Mouse (Mus musculus) T-helper 1 cell (primary cell): ENCODE data around the gene Cort.
"Not testable (repeated sequence)": the region's sequence is repeated elsewhere in the genome, so short reads cannot be mapped to it uniquely, and the experiment has no call there.

Source experiments
- in situ Hi-C: fragments of 300-600 bp; cut with MboI, MseI; formaldehyde crosslinking; loops from one replicate; pipeline ENCODE4 v1.15.1; 2025; ENCODE audit warnings: high pct_unique_total_duplicates

Gene Cort

GRCm38 (mm10) chr4:149148084-149148483, 21.5 kb upstream of the Cort start:
- in situ Hi-C loops: loop anchor here (10.0 kb wide), 2 partner anchors 307 to 397 kb away; partner anchors contain the start of gene Rbp7

GRCm38 (mm10) chr4:149147528-149147927, 21.0 kb upstream of the Cort start:
- in situ Hi-C loops: loop anchor here (10.0 kb wide), 2 partner anchors 307 to 397 kb away; partner anchors contain the start of gene Rbp7

GRCm38 (mm10) chr4:149145151-149145550, 18.6 kb upstream of the Cort start:
- in situ Hi-C loops: loop anchor here (10.0 kb wide), 2 partner anchors 310 to 400 kb away; partner anchors contain the start of gene Rbp7

GRCm38 (mm10) chr4:149144459-149144858, 17.9 kb upstream of the Cort start:
- in situ Hi-C loops: loop anchor here (10.0 kb wide), 2 partner anchors 310 to 400 kb away; partner anchors contain the start of gene Rbp7

- in situ Hi-C loops: loop anchor here (10.0 kb wide), 2 partner anchors 311 to 401 kb away; partner anchors contain the start of gene Rbp7
Measured at GRCm38 (mm10) chr4:149143594-149143993, 17.0 kb upstream of the Cort start.

- in situ Hi-C loops: no loop called here
Measured at GRCm38 (mm10) chr4:149138515-149138914, 12.0 kb upstream of the Cort start.

- in situ Hi-C loops: no loop called here
Measured at GRCm38 (mm10) chr4:149136982-149137770, 10.6 kb upstream of the Cort start, which contains the start of gene Cenps. Gene Cenps (minus strand): TSS chr4:149137629.

GRCm38 (mm10) chr4:149136116-149136850, 9.7 kb upstream of the Cort start:
- in situ Hi-C loops: no loop called here

GRCm38 (mm10) chr4:149133395-149133794, 6.8 kb upstream of the Cort start:
- in situ Hi-C loops: no loop called here

- in situ Hi-C loops: no loop called here
Measured at GRCm38 (mm10) chr4:149131789-149132565, 5.4 kb upstream of the Cort start.

- in situ Hi-C loops: no loop called here
Measured at GRCm38 (mm10) chr4:149131021-149131752, 4.6 kb upstream of the Cort start.

- in situ Hi-C loops: no loop called here
Measured at GRCm38 (mm10) chr4:149128467-149128866, 1.9 kb upstream of the Cort start.

- in situ Hi-C loops: no loop called here
Measured at GRCm38 (mm10) chr4:149126115-149126509, 451 bp downstream of the Cort start.

- in situ Hi-C loops: no loop called here
Measured at GRCm38 (mm10) chr4:149125341-149126114, 1.0 kb downstream of the Cort start.

- in situ Hi-C loops: no loop called here
Measured at GRCm38 (mm10) chr4:149123432-149123831, 3.1 kb downstream of the Cort start.

GRCm38 (mm10) chr4:149119978-149120562, 6.5 kb downstream of the Cort start:
- in situ Hi-C loops: not testable (repeated sequence)

- in situ Hi-C loops: no loop called here
Measured at GRCm38 (mm10) chr4:149103875-149104561, 22.5 kb downstream of the Cort start, which contains the start of gene Dffa. Gene Dffa (plus strand): TSS chr4:149104146.

GRCm38 (mm10) chr4:149101456-149101855, 25.1 kb downstream of the Cort start:
- in situ Hi-C loops: no loop called here

GRCm38 (mm10) chr4:149100449-149100848, 26.1 kb downstream of the Cort start:
- in situ Hi-C loops: not testable (repeated sequence)
